Mouse (Mus musculus): Measurements from ENCODE around the gene Smarcc2.
A peak's percentile ranks its signal among the peaks of the same experiment; 100 is the strongest.

Gene Smarcc2

DNA sequence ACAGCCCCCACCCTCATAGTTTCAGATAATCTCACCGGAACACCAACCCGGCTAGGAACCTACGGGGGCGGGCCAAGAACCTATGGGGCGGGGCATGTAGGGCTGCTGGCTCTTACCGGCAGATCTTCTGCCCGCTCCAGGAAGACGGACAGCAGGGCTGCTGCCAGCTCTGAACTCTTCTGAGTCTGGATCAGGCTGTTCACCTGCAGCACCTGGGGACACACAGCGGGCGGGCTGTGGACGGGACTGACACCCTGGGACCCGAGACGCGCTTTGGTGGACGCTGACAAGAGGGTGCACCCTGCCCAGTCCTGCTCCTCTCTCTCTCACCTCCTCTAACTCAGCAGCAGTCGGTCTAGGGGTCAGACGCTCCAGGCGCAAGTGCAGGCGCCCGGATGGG is 57.0 kb downstream of the Smarcc2 start:
- no peak for DNase-seq (ENCODE audit: low spot score in 2 of 2)

DNA sequence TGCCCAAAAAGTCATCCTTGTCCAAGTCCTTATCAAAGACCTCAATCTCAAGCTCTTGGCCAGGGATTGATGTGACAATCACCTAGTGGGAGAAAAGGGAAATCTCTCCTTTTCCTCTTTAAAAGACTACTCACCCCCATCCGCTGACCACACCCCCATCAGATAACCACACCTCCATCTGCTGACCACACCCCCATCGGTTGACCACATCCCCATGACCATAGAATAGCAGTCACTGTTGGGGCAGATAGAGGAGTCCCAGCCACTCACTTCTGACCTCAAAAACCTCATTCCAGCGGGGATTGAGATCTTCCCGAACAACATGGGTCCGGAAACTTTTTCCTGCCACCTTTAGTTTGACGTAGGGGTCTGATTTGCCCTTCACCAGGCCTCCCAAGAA is 57.6 kb downstream of the Smarcc2 start:
- DNase-seq (ENCODE audit: low spot score in 2 of 2) = no peak

DNA sequence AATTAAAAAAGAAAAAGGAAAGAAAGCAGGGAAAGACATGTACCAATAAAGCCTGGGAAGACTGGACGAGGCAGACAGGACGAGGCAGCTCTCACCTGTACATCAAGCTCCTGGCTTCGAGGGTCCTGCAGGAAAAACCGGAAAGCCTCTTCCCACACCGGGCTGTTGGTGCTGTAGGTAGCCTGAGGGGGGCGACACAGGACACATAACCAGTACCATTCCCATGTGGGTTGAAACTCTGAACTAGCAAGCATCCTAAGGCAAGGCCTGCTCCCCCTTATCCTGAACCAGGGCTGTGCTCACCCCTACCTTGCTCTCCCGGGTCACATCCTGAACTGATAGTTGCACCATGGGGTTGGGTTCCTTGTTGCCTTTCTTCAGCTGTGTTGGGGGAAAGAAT is 59.8 kb downstream of the Smarcc2 start:
- no peak for DNase-seq (ENCODE audit: low spot score in 2 of 2)

DNA sequence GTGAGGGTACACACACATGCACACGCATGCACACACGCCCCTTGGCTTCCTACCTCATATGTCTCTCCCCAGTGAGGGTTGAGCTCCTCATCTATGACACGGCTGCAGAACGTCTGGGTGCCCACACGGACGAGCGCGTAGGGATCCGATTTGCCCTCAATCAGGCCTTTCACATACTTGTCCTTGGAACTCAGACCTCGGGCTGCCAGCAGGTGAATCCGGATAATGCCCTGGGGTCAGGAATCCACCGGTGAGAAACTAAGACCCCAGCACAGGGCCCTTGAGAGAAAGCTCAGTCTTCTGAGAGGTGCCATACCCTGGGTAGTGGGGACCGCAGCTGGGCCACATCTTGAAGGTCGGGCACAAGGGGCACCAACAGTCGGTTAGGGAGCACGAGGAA is 61.5 kb downstream of the Smarcc2 start:
- no peak for DNase-seq (ENCODE audit: low spot score in 2 of 2)

DNA sequence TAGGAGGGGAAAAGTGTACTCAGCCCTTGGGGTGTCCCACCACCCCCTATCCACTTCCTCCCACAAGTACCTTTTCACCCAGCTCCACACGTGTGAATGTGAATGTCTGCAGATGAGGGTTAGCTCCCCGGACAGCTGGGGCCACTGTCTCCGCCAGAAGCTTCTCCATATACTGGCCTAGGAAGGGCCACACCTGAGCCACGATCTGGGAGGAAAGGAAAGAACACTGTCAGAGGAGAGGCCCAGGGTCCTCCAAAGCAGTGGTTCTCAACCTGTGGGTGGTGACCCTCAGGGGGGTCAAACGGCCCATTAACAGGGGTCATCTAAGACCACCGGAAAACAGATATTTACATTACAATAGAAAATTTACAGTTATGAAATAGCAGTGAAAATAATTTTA is 63.3 kb downstream of the Smarcc2 start:
- DNase-seq (ENCODE audit: low spot score in 2 of 2) = no peak

DNA sequence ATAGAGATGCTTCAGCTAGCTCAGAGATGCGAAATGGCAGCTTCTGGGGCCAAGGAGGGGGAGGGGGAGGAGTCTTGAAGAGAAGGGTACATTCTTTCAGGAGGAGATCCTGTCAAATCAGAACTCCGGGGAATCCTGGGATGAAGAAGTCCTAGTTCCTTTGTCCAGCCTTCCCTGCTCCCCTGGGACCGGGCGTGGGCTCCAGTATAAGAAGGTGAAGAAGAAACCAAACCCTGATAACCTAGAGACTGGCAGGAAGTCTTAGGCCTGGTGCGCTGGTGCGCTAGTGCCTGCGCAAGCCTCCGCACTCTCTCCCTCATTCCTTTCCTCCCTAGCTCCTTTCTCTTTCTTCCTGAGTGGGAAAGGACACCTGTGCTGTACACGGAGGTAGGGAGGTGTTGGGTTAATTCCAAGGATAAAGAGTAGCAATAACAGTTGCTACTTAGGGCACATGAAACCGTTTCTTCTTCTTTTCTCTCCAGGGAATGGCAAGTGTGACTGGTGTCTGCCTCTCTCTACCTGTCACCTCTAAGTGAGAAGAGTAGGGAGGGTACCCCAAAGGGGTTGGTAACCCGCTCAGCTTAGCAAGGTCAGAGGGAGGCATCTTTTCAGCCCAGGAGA is 65.2 kb downstream of the Smarcc2 start:
- no peak for DNase-seq (ENCODE audit: low spot score in 2 of 2)

DNA sequence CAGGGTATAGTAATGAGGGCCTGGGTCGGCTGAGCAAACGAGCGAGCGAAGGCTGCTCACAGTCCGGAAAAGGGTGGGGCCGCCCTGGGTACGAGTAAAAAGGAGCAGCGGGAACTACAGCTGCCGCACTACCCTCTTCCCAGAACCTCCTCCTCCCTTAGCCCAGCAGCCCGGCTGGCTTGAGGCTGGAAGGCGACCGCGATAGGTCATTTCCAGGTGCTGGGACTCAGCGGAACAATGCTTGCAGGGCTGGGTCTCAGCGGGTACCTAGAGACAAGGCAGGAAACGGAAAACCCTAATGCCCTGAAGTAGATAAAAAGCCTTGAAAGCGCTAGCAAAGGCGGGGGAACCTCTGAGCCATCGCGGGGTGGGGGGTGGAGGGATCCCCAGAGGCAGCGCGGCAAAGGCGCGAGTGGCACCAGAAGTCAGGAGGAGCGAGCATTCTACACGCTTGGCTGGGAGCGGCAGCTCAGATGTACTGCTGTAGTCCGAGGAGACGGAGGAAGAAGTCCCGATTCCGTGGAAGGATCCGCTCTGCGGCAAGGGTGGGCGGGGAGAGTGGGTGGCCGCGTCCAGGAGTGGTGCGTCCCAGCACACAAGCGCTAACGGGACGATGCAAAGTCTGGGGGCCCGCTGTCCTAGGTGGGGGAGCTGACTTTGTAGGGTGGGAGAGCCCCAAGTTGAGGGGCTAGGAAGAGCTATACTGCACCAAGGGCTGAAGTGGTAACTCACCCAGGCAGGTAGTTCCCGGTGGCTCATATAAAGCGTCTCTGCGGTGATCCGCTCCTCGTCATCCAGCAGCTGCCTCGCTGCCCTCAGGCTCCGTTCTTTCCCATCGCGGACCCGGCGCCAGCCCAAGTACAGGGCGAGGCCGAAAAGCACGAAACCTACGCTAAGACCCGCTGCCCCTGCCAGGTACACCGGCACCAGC is 65.9 kb downstream of the Smarcc2 start:
- DNase-seq (ENCODE audit: low spot score in 2 of 2) = peak in 1 of 2 experiments; percentile 66

DNA sequence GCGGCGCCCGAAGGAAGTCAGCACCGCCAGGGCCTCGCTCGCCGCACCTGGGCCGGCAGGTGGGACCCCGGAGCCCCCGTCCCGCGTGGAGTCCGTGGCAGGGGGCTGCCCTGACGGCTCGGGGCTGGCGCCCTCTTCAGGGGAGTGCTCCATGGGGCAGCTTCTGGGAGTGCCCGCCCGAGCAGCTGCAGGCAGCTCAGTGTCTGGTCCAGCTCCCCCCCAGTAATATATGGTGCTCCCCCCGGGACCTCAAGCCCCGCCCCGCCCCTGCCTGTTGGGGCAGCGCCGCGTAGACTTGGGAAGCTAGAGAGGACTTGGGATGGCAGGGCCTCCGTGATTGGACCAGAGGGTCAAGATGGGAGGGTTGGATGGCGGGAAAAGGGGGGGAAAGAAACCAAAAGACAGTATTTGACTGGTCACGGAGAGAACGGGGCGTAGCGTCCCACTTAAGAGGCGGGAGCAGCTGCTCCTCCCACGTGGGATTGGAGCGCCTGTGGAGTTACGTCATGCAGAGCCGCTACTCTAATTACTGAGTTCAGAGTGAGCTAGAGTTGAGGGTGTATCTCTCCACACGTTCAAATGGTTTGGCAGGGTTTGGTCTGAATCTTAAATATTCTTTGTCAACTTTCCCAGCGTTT is 66.7 kb downstream of the Smarcc2 start, which contains the start of gene Esyt1:
Gene Esyt1 (minus strand): TSS at position 201 of the 638 bp plus-strand sequence.
- peak; percentile 84 to 95 for DNase-seq (ENCODE audit: low spot score in 2 of 2)

DNA sequence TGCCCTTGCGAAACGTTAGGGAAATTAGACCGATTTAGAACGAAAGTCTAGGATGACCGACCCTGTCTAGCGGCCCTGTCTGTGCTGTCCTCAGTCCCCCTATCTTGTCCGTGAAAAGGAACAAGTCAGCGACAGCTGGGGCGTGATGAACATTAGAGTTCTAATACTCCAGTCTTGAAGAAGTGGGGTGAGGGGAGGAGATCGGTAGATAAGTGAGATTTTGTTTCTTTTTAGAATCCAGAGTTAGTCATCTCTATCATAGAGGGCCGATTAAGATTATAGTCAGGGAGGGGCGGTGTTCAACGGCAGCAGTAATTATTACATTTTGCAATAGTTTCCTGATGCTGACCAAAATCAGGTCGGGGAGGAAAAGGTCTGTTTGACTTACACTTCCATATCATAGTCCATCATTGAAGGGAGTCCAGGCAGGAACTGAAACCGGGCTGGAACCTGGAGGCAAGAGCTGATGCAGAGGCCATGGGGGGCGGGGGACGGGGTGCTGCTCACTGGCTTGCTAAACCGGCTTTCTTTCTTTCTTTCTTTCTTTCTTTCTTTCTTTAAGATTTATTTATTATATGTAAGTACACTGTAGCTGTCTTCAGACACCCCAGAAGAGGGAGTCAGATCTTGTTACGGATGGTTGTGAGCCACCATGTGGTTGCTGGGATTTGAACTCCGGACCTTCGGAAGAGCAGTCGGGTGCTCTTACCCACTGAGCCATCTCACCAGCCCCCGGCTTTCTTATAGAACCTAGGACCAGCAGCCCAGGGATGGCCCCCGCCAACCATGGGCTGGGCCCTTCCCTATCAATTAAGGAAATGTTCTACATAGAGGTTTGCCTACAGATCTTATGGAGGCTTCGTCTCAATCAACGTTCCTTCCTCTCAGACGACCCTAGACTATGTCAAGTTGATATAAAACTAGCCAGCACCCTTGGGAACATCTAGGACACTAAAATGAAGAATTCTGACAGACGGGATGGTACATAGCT is 67.6 kb downstream of the Smarcc2 start:
- DNase-seq (ENCODE audit: low spot score in 2 of 2) = no peak

DNA sequence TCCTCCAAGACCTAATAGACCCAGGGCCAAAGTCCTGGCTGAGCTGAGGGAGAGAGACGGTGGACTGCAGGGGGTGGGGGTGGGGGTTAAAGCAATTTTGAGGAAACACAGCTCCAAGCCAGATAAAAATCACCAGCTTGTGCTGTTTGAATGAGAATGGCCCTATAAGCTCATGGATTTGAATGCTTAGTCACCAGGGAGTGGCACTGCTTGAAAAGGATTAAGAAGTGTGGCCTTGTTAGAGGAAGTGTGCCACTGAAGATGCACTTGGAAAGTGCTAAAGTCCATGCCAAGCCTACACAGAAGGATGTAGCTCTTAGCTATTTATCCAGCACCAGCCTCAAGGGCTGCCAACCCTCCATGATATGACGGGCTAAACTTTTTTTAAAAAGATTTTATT is 76.2 kb downstream of the Smarcc2 start:
- DNase-seq (ENCODE audit: low spot score in 2 of 2) = no peak

DNA sequence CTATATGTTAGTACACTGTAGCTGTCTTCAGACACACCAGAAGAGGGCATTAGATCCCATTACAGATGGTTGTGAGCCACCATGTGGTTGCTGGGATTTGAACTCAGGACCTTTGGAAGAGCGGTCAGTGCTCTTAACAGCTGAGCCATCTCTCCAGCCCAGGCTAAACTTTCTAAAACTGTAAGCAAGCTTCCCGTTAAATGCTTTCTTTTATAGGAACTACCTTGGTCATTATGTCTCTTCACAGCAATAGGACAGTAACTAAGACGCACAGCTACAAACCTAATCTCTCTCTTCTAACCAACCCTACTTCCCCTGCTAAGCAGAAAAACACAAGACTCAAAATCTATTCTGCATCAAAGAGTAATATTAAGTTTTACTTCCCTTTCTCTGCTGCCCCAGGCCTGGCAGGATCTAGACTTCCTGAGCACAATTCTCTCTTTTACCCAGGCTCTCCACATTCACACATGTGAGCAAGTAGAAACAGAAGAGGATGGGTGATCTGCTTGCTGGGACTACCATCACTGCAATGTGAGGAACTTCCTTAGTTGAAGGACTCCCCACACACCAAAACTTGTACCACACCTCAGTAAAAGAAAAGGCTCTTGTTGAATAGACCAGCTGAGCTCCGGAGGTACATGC is 76.7 kb downstream of the Smarcc2 start:
- no peak for DNase-seq (ENCODE audit: low spot score in 2 of 2)

DNA sequence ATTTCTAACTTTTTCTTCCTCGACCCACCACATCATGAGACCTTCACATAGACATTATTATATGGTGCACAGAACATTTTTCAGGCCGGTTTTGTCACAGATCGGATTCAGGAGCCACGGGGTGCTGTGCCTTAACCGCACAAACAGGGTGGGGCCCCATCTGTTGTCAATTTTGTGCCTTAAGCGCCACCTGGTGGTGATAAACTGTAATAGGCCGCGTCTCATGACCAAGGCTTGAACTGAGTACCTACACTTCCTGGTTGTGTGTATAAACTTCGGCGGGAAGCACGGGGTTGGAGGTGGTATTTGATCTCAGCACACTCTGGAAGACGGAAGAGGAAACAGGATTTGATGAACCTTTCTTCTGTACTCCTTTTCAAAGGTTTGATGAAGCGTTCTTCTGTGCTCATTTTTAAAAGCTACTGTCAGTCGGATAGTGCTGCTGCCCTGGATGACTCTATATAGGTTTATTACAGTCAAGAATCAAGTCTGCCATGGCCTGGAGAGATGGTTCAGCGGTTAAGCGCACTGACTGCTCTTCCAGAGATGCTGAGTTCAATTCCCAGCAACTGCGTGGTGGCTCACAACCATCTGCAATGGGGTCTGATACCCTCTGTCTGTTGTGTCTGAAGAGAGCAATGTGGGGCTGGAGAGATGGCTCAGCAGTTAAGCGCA is 77.4 kb downstream of the Smarcc2 start:
- peak; percentile 74 to 86 for DNase-seq (ENCODE audit: low spot score in 2 of 2)

DNA sequence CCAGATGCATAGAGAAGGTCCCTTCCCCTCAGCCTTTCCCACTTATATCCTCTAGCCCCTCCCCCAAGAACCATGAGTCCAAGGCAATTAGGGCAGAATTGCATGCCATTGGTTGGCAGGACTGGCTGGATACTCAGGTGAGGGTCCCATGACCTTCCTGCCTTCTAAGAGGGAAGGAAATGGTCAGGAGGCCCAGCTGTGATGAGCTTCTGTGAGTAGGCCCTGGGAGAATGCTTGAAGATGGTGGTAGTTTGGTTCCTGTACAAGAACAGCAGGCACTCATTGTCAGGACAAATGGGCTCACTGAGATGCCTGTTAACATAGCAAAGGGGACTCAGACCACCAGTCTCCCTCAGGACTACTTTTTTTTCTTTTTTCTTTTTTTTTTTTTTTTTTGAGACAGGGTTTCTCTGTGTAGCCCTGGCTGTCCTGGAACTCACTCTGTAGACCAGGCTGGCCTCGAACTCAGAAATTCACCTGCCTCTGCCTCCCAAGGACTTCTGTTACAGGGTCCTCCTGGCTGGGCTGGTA is 79.4 kb downstream of the Smarcc2 start:
- no peak for DNase-seq (ENCODE audit: low spot score in 2 of 2)

Data from urinary bladder, adult 18-20 months (tissue).